Mouse (Mus musculus) lung, postnatal 0 days (tissue): ENCODE measurements around the gene Cpne5.

ENCODE experiments used
- CTCF ChIP-seq: IDR thresholded peaks from 2 replicates; pipeline ENCODE4 v1.5.1; 2016; ENCODE audit warnings: antibody characterized with exemption, mild to moderate bottlenecking
- EP300 ChIP-seq: IDR thresholded peaks from 2 replicates; pipeline ENCODE4 v1.6.1; 2016; ENCODE audit warnings: antibody characterized with exemption, mild to moderate bottlenecking, control low read depth

DNA sequence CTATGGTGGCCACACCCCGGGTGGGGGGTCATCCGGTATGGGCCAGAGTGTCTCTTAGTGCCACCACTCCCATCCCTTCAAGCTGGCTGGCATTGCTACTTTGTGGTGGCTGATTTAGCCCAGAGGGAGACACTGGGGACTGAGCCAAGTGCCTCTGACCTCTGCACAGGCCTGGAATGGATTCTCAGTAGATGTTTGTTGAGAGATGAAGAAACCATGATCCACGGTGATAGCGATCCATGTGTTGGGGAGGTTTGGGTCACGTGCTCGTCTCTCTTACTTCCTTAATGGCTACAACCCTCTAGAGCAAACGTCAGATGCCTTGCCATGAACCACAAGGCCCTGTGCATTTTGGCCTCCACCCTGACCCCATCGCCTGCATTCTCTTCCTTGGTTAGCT, 81.1 kb downstream of the Cpne5 start:
- TF ChIP-seq CTCF (no peak), EP300 (no peak)
